Mouse (Mus musculus) 3T3-L1 (cell line): ENCODE measurements at regions not wholly inside any gene's neighbourhood (a gene's known extent, or its start where the extent isn't known, plus 50 kb on each side); places are given as distances from the start of the nearest gene placed in this dataset.
"Not testable (repeated sequence)": the region's sequence is repeated elsewhere in the genome, so short reads cannot be mapped to it uniquely, and the experiment has no call there.

Experiments
- DNase-seq: peaks from one replicate; pipeline ENCODE4 v3.0.0-alpha.2; 2015; ENCODE audit warnings: low read depth, low spot score

DNA sequence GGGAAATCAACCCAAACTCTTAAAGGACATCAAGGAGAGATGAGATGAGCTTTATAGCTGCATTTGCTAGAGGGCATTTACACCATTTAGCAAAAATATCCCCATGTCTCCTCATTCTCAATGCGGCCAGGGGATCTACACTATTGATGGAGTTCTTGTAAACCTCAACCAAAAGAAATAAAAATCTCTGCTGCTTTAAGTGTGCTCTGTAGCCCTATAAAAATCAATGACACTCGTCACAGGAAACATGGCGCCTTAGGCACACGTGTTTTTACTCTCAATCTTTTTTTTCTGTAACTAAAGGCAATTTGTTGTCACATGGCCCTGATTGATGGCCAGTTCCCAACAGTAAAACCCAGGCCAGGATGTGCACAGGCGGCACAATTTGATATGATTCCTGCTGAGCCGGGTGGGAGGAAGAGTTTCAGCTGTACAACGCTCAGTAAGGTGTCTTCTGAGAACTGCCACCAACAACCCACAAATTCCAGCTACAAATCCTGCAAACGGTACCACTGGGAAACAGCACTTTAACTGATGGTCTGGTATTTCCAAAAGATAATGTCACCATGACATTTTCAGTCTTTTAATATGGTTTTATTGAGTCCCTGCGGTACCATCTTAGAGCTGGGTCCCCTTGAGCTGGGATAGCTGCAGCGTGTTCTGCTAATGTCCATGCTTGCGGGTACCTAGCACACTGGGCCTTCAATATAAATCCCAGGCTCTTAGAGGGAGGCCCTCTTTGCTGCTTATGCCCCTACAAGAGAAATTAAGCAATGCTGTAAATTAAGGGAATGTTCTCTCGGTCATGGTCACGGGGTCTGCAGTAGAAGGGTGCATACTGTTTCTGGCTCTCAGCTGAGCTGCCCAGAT, 78.8 kb downstream of the Tpbg start:
- no peak for DNase-seq

GRCm38 (mm10) chr9:85925259-85925658, 83.1 kb downstream of the Tpbg start:
- DNase-seq = no peak

DNA sequence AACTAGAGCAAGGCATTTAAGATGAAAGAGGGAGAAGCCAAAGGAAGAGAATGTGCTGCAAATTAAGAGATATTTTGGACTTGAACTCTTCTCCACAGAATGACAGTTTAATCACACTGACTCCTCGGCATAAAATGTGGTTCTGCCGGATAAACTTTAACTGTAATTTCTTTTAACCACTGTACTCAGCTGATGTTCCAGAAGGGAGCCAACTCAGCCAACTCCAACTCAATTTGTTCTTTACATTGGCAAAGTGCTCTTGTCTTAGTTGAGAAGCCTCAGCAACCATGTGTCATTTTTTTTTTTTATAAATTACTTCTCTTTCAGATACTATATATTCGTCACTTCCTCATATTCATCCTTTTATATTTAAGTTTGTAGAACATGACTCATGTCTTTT, 90.0 kb downstream of the Tpbg start:
- no peak for DNase-seq

GRCm38 (mm10) chr9:85943066-85943684, 101.0 kb downstream of the Tpbg start:
- DNase-seq = not testable (repeated sequence)

DNA sequence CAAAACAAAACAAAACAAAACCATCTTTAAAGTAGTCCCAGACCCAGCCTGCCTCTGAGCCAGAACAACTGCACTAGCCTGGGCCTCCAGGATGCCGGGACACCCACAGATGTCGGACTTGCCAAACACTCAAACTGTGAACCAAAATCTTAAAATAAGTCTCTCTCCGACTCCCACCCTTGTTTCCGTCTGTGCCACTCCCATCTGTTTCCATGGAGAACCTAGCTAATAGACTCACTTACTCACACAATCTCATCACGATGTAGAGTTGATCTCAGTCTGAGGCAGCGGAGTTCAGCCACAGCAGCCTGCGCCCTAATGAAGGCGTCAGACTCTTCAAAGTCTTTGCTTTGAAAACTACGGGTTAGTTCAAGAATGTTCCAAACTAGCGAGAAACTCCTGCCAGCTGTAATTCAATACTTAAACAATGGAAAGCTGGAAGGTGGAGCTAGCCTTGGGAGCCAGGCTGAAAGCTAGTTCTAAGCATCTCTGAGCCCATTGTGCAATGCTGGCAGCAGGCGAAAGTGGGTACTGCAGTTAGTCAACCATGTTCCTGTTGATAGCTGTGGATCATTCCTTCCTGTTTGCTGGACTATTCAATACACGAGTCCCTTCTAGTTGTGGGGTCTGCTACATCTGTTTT, 106.4 kb downstream of the Tpbg start:
- peak; percentile 14 for DNase-seq

- no peak for DNase-seq
These were observed 109.6 kb downstream of the Tpbg start for GRCm38 (mm10) chr9:85951777-85952176.

DNA sequence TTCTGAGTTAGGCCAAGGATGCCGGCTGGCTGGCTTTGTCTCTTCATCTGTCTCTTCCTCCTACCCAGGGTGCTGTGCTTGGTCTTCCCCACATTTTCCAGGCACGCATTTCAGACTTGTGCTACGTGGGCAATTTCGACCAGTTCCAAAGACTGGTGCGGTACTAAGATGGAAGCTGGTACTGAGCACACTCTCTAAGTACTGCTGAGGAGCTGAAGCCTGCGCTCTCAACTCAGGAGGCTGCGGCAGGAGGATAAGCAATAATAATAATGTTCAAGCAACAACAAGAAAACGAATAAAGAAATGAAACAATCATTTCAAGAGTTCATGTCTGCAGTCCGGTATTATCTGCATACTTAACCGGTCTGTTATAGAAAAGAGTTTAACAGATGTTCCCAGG, 127.9 kb downstream of the Tpbg start:
- DNase-seq = no peak

DNA sequence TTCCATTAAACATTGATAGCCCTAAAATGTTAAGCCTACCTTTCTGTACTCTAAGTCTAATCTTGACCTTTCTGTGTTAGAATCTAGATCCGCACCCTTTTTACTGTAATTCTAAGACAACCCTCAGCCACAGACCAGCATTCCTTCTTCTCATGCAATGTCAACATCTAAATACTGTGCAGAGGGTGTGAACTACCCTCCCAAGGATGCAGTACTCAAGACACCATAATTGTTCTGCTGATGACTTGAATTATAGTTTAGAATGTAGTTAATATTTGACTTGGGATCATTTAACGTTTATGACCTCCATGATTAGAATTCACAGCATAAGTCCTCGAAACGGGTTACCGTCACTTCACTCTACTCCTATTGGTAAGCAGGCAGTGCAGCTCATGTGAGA, 139.2 kb downstream of the Tpbg start:
- no peak for DNase-seq

GRCm38 (mm10) chr9:85983516-85983915, 141.3 kb downstream of the Tpbg start:
- DNase-seq = not testable (repeated sequence)

DNA sequence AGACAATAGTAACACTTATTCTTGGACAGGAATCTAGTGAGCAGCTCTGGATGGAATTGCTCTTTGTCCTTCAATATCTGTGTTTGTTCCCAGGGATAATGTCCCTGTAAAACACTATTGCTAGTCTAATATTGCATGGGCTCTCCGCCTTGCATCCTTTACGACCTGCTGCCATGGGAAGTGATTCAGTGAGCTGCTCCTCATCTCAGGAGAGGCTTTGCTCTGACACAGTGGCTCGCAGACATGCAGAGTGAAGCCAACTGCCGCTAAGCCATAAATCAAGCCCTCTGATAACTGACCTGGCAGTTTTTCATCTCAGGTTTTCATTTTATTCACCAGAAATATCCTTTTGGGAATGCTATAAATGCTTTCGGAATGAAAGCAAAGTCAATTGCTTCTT, 143.5 kb downstream of the Tpbg start:
- DNase-seq = peak; percentile 72

DNA sequence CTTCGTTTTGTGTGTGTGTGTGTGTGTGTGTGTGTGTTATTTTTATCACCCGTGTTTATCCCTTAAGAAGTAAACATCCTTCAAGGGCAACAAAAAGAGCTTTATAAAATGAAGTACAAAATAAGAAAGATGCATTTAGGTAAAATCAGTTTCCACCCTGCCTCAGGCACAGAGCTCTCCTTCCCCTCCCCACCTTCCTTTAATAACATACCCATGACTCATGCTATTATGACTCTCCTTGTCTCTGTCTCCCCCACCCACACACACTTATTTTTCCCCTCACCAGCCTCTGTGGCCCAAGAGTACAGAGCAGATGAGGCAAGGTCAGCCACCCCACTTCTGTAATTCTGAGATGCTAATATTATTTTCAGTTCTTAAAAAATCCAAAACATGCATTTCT, 144.0 kb downstream of the Tpbg start:
- peak; percentile 71 for DNase-seq

GRCm38 (mm10) chr9:86002996-86003395, 160.8 kb downstream of the Tpbg start:
- no peak for DNase-seq

GRCm38 (mm10) chr9:86011661-86012060, 169.5 kb downstream of the Tpbg start:
- DNase-seq = no peak

DNA sequence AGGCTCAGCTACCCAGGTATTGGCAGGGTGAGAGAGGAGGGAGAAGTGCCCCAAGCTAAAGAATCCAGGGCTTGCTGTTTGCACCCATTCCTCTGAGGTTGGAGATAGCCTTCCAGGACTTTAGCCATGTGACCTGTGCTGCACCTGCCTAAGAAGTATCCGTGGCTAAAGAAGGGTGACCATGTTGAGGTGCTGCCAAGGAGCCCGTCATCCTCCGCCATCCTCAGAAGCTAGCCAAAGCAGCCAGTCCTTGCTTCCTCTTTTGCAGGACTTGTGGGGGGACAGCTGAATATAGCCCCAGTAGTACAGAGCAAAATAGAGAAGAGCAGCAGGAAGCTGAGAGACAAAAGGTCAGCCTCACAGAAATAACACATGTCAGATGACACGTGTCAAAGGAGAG, 173.7 kb downstream of the Tpbg start:
- DNase-seq = no peak

DNA sequence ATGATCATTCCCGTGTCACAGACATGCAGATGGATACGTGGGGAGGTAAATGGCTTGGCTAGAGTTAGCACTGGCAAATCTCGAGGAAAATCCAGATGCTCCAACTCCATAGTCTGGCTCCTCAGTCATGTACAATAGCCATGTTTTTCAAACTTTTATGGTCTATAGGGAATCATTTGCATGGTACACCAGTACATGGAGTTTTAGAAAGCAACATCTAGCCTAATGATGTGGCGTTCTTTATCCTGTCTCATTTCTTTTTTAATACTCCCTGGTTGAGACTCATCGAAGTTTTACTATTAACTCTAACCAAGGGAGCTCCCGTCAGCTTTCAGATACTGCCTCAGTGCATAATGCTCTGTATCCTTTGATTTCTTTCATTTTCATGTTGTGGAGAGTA, 178.0 kb downstream of the Tpbg start:
- DNase-seq = no peak

DNA sequence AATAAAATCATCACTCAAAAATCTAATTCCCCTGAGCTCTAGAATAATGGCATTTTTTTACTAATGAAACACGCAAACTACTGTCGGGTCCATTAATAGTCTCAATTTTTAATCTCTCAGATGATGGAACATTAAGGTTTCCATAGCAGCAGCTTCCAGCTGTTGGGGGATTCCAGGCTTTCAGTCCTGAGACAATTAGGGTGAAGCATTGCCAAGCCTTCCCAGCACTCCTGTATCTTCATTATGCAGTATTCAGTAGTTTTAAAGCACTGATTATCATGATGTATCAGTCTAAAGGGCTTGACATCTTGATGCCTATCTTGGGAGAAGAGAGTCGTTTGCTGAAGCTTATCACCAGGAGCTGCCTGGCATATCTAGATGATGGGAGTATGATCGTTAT, 178.6 kb downstream of the Tpbg start:
- DNase-seq = no peak

GRCm38 (mm10) chr9:86030738-86031137, 188.6 kb downstream of the Tpbg start:
- DNase-seq = no peak

GRCm38 (mm10) chr9:86044098-86044497, 201.9 kb downstream of the Tpbg start:
- DNase-seq = no peak

GRCm38 (mm10) chr9:86058116-86058515, 215.9 kb downstream of the Tpbg start:
- DNase-seq = peak; percentile 6

DNA sequence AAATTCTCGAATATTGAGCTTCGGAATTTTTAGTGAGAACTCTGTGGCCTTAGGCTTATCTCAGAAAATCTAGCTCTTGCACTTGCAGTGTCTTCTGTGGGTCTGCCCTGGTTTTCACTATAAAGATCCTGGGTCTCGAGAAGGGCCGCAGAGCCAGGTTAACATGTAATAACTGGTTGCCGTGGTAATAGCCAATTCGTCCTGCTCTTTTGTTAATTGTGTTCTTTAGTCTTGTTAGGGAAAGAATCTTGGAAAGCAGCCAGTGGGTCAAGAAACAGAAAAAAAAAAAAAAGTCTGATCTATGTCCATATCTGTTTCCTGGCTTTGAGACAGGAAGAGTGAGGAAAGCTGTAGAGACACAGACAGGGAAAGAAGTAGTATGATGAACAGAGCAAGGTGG, 217.9 kb downstream of the Tpbg start:
- no peak for DNase-seq

DNA sequence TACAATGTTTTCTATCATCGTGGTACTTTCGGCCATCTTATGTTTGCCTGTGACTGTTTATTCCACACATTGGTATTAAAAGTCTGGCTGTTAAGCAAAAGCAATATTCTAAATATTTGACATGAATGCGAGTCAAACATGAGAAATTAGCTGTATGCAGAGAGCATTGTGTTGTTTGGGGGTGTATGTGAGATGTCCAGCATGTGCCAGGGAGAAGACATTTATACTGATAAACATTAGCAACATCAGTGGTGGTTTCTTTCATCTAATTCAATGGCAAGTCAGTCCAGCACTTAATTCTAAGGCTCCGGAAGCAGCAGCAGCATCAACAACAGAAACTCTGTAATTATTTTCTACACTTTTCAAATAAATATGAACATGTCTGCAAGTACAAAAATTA, 219.1 kb downstream of the Tpbg start:
- no peak for DNase-seq

DNA sequence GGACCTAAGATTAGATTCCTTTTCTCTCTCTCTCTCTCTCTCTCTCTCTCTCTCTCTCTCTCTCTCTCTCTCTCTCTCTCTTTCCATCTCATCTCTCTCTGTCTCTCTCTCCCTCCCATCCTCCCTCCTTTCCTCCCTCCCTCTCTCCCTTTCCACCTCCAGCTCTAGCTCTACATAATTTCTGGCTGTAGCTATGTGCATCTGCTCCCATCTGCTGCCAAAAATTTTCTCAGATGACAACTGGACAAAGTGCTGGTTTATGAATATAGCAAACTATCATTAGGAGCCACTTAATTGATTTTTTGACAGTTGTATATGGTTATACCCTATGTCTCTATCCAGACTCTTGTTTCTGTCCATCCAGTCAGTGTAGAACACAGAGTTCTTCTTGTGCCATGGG, 237.1 kb downstream of the Tpbg start:
- no peak for DNase-seq

DNA sequence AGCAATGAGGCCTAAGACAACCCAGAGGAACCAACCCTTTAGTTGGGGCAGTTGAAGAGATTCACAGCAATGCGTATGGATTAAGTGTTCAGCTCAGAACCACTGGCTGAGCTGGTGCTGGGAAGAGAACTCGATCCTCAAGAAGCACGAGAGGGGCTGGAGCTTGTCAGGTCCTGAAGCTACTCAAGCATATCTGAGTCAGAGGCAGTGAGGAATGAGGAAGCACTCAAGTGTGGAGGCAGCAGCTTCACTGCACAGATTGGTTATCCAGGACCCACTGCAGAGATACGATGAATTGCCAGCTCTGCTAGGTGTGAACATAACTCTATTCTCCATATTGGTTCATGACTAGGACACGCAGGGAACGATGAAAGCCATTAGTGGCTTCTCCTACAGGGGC, 239.7 kb downstream of the Tpbg start:
- DNase-seq = no peak
